Mouse (Mus musculus) layer of hippocampus, adult 9-11 months (tissue): Measurements from ENCODE around the gene Lclat1.

ENCODE experiments used
- DNase-seq: peaks from one replicate; pipeline ENCODE4 v3.0.0; 2022

Lclat1 gene

DNA sequence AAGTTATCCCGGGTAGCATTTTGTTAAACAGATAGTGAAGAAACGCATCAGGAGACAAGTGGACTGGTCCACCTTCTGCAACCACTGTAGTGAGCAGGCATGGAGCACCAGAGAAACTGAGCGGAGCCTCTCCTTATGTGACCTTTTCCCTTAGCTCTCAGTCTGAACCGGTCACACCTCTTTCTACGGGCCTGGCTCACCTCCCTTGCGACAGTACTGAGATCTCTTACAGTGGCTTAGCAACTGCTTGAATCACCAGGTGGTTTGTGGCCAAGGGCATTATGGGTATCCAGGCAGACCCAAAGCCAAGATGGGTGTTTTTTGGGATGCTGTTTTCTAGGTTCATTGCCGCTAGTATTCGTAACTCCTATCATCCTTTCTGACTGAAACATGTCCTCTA lies 16.4 kb upstream of the Lclat1 start:
- no peak for DNase-seq

DNA sequence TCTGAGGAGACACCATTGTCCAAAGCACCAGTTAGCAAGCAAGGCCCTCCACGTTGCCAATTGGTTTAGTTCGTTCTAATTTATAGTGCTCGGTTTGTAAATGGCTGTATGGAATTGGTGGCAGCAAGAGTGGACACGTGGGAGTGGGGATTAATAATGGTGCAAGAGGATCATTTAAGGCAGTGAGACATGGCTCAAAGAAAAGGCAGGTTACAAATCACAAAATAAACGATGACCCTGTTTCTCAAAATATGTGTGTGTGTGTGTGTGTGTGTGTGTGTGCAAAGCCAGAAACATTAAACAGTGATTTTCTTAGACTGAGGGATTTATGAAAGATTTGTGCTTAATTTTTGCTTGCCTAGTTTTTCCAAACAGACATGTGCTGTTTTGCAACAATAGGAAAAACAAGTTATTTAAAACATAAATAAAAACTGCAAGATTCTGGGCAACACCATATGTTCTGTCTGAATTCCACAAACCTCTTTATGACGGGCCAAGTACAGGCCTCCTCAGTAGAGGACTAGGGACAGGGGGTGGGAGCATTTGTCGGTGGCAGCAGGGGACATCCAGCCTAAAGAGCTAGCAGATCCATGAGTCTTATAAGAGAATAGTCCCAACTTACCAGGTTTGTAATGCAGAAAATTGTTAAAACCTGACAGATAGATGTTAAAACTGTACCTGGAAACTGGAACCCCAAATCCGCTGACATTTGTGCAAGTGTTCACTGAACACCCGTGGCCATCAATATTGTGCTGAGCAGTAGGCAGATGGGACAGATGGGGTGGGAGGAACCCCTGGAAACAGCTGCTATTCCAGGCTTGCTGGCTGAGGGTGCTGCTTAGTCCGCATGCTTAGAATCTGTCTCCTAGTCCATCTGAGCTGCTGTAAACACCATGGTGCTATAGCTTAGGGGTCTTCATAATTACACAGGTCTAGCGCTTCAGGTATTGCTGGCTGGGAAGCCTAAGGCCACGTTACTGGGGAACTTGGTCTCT lies 15.4 kb upstream of the Lclat1 start:
- no peak for DNase-seq

DNA sequence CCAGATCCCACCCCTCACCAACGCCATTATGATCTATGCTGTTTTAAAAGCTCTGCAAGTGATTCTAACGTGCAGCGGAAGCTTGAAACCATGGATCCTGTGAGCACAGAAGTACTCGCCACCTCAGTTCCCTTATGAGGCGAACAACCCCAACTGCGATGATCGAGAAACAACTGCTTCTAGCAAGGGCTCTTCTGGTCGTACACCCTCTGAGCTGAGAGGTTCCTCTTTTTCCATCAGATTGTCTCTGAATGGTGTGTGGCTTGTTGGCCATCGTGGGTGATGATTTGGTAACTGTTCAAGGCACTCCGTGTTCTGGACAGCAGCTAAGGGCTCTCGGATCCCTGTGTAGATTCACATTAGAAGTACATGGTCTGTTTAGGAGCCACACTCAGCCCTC lies 12.7 kb upstream of the Lclat1 start:
- no peak for DNase-seq

DNA sequence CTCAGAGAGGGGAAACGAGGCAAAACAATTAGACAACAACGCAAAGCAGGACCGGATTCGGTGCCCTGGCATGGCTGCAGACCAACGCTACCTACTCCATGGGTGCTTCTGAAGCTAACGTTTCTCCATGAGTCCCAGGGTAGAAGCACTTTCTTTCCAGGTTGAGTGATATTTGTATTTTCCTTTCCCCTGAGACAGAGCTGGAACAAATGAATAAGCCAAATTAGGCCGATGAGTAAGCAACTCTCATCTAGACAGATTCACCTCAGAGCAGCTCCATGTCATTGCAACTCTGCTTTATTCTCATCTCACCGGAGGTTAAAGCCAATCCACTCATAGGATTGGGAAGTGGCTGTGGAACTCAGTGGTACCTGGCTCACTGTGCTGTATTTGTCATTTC lies 12.2 kb upstream of the Lclat1 start:
- no peak for DNase-seq

DNA sequence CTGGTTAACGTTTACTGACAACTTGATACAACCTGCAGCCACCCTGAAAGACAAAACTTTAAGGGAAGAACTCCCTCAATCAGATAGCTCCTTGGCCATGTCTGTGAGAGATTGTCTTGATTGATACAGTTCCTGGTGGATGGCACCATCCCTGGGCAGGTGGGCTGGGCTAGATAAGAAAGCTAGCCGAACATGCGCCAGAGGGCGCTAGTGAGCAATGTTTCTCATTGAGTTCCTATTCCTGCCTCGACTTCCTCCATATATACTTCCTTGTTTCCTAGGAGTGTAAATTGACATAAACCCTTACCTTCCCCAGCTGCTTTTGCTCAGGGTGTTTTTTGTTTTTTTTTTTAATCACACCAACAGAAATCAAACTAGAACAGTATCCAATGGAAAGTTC lies 11.3 kb upstream of the Lclat1 start:
- peak; percentile 20 for DNase-seq

DNA sequence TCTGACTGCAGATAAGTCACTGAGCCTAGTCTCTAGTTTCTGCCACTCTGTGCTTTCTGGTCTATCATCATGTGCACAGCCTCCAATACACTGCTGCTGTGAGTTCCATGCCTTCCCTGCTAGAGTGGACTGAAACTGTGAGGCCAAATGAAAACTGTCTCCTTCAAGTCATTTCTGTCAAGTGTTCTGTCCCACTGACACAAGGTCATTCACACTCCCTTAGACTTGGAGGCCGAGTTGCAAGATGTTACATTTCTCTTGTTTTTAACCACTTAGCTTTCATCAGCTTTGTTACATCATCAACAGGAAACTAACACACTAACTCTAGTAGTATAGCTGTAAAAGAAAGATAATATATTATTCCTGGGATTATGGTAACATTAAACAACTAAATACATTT lies 9.1 kb upstream of the Lclat1 start:
- DNase-seq, result no peak

DNA sequence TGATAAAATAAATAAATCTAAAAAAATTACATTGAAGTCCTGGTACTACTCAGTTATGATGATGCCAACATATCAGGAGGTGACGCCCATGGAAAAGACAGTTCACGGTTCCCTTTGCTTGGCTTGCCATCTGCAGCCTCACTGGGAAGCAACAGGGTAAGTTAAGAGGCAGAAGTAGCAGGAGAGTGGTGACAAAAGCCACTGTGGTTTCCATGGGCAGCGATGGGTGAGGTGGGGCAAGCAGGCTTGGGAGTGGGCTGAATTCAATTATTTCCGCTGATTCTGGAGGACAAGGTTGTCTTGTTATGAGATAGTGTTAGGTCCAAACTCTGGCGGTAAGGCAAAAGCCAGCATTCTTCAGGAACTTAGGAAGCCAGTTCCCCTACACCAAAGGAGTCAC lies 7.4 kb upstream of the Lclat1 start:
- no peak for DNase-seq

DNA sequence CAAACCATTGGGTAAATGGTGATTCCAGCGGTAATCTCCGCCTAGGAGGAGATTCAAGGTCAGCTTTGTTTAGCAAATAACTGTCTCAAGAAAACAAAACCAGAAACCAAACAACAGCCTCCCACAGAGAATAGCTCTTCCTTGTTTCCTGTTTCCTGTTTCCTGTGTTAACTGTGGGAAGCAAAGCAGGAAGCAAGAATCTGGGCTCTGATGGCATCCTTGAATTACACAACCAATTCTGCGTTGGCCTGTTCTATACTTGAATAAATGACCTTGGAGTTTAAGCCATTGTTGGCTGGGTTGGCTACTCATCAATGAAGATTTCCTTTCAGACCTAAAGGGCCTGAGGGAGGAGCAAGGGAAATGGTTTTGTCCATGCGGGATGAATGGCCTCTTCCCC lies 5.2 kb upstream of the Lclat1 start:
- no peak for DNase-seq

DNA sequence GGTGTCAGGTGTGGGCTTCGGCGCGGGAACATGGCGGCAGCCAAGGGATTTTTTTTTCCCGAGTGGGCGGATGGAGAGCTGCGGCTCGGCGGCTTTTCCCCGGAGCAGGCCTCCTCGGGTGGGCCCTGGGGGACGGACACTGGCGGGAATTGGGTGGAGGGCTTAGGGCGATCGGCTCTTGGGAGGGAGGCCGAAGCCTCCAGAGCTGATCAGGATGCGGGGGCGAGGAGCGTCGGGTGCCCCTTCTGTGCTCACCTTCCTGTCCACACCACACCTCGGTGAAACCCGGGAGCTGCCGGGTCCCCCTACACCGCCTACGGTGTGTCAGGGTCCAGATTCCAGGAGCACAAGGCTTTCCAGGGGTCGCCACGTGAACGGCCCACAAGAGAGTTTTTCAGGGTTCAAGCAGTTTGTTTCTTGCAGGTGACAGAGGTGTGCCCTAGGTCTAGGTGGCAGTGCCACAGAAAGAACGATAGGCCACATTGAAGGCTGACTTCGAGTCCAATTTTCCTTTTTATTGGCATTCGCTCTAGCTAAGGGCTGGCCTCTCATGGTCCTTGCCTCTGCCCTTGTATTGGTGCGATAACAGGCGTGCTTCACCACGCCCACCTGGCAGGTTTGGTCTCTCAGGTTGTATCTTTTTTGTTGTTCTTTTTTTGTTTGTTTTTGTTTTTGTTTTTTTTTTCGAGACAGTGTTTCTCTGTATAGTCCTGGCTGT lies 544 bp downstream of the Lclat1 start:
- DNase-seq, result no peak

DNA sequence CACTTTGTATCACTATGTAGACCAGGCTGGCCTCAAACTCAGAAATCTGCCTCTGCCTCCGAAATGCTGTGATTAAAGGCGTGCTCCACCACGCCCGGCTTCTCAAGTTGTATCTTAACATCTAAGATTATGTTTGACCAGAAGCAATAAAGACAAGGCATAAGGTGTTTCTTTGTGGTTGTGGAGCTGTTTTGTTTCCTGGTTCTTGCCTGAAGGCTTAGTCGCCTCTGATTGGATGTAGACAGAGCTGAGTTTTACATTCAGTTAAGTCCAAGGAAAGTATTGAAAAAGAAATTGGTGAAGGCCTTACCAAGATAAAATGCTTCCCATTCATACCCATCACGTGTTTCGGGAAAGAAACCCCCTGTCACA lies 1.1 kb downstream of the Lclat1 start:
- no peak for DNase-seq

DNA sequence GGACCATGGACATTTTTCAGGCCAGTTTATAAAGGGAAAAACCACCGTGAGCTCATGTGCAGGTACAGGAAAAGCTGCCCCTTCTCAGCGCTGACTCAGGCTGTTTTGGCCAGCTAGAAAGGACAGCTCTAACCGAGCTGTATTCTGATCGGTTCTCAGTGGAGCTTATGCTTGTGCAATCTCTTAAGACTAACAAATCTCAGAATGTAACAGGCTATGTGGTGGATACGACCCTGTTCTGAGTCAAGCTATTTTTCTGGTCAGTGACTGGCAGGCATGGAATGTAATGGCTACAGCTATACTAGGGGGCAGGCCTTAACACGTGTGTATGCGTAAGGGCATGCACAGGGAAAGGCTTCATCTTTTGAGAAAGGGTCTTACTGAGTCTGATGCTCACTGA lies 4.3 kb downstream of the Lclat1 start:
- DNase-seq, result no peak

DNA sequence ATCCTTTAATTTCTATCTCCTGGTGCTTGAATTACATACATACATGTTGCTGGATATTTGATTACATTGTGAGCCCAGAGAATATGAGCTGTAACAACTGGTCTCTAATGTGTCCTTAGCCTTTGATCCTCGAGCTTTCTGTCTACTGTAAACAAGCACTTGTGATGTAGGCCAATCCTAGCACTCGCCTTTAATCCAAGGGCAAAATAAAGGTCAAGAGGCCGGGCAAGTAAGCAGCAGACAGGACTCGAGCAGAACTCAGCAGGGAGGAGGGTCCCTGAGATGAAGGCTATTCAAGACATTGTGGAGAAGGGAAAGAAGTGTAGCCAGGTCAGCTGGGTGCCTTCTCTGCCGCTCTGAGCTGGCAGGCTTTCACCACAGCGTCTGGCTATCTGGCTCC lies 4.8 kb downstream of the Lclat1 start:
- DNase-seq, result no peak

DNA sequence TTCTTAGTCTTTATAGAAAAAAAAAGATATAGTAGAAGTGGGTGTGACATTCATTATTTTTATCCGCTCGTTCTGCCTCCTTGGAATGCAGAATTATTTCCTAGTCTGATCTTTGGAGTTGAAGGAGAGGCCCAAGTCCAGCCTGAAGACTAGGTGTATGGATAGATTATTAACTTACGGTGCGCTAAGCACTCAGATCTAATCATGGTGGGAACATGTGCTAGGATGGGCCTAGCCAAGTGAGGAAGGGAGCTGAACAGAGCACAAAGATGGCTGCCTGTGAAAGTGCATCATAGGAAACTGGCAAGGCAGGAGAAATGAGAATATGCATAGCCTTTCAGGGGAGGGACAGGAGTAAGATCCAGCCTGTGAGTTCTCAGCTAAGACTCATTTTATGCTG lies 5.4 kb downstream of the Lclat1 start:
- no peak for DNase-seq

DNA sequence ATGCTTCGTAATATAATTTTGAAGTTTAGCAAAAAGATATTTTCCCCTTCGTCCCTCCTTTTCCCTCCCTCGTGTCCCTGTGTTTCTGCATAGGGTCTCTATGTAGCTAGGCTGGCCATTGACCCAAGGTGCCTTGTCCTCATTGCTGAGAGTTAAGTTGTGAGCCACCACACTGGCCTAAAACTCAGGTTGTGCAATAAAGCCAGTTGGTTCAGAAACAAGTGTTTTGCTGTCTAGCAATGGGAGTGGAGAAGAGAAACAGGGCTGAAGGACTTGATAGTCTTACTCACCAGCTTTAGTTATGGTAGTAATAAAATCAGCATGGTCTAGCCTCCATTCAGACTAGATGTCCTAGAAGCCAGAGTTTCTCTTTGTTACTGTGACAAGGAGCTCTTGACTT lies 10.3 kb downstream of the Lclat1 start:
- no peak for DNase-seq

DNA sequence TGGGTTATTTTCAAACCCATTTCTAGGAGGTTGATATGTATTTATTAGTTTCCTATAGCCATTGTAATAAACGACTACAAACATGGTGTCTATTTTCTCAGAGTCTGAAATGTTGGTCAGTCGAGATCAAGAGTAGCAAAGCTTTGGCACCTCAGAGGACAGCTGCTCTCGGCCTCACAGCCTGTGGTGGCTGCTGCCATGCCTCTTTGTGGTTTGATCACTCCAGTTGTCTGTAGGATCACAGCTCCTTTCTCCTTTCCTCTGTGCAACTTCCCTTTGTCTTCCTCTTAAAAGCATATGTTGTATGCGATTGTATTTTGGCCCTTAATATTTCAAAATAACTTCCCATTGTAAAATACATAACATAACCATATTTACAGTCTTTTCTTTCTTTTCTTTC lies 10.9 kb downstream of the Lclat1 start:
- no peak for DNase-seq

DNA sequence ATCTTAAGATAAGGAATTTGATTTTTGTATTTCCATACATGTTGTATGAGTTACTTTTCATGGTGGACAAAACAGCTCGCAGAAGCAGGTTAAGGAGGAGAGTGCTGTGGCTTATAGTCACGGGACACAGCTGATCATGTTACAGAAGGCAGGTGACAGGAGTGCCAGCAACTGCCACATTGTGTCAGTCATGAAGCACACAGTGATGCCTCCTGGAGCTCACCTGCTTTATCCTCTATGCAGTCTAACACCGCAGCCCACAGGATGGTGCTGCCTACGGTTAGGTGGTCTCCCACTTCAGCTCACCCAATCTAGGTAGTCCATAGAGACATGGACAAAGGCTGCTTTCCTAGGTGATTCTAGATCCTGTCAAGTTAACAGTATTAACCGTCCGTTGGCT lies 11.4 kb downstream of the Lclat1 start:
- DNase-seq, result no peak

DNA sequence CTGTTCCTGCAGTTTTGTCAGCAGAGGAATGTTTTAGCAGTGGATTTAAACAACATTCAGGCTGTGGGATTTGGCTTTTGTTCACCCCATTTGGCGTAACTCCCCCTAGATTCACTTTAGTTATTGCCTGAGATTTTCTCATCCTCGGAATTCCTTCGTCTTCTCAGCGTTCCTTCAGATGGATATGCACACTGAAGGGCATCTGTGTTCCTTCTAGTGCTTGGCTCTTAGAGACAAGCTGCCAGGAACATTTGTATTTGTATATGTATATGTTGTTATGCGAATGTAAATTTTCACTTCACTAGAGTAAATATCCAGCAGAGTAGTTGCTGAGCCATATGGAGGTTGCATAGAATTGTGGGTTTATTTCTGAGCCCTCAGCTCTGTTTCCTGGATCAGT lies 12.8 kb downstream of the Lclat1 start:
- no peak for DNase-seq

DNA sequence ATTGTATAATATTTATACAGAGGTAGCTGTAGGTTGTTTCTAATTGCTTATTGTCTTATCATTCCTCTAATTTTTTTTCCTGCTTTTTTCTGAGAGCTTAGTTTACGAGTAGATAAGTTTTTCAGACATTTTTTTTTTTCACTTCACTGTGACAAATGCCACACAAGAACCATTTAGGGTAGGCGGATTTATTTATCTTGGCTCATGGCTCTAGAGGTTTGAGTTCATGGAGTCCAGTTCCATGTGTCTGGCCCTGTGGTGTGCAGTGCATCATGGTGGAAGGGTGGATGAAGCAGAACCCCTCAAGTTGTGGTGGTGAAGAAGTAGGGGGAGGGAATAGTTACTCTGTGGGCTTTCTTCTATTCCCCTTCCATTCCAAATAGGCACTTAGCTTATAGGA lies 13.9 kb downstream of the Lclat1 start:
- DNase-seq, result no peak

DNA sequence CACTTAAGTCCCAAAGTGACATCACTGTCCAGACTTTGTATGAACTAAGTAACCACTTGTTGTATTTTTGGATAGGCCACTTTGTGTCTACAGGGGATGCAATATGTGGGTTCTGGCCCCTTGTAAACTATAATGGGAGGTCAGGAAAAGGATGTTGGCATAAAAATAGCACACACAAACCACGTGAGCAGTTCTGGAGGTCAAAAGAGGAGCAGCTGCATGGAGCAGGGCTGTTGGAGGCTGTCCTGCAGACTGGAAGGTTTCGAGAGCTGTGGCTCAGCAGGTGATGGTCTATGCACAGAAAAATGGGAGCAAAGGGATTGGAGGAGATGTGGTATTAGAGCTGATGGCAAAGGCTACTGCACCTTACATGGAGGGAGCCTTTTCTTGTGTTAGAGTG lies 18.6 kb downstream of the Lclat1 start:
- DNase-seq, result no peak

DNA sequence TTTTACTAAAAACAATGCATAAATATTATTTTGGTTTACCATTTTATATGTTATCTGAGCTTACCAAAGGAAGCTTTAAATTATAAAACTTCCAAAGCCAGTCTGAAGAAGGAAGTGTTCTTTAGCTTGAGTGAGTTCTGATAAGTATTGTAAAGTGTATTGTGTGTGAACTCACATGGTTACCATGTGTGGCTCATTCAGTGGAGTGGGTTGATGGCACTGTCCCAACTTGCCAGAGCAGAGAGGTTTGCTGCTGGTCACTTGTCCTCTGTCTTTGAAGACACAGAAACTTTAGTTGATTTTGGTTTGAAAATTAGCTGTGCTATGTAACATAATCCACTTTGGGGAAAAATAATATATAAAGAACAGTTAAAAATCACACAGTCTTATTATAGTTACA lies 19.1 kb downstream of the Lclat1 start:
- no peak for DNase-seq

DNA sequence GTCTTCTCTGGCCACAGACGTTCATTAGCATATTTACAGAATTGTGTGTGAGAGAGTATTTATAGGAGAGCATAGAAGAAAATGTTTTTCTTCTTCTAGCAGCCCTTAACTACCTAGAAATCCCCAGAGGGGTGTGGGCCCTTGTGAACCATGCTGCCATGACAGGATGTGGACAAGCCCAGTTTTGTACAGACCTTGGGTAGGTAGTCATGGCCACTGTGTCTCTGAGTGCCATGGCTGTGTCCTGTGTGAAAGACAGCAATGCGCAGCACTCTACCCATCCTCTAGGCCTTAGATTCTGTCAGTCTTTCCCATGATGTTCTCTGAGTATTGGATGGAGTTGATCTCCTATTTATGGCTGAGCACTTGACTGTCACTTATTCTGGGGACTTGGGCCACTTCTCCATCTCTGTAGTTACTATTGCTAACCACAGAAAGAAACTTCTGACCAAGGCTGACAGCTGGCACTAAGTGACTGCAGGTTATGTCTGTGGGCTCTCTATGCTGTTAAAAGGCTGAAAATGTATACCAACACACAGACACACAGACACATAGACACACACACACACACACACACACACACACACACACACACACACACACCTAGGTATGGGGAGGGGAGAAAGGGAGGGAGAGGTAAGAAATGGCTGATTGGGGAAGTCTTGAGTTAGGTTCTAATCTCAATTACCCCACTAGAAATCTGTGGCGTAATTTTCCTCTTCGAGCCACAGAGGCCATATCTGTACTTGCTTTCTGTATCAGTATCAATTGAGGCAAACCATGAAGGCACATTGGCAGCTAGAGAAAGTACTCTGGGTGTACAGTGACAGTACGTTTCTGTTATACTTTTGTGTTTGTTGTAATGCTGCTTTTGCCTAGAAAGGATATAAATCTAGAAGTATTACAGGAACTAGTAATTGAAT lies 29.0 kb downstream of the Lclat1 start:
- DNase-seq, result no peak

DNA sequence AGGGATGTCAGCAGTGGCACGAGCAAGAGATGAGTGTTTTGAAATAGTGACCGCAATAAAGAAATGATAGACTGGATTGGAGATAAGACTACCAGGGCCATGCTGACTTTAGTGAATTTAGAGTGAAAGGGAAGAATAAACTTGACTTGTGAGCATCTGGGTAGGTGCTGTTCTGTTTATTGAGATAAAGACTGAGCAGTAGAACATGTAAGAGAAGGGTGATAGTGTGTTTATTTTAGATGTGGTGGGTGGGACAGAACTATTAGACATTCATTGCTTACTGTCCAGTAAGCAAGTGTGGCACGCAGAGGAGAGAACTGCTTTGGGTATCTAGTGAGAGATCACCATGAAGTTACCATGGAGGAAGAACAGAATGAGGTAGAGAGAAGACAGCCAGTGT lies 30.4 kb downstream of the Lclat1 start:
- DNase-seq, result no peak

DNA sequence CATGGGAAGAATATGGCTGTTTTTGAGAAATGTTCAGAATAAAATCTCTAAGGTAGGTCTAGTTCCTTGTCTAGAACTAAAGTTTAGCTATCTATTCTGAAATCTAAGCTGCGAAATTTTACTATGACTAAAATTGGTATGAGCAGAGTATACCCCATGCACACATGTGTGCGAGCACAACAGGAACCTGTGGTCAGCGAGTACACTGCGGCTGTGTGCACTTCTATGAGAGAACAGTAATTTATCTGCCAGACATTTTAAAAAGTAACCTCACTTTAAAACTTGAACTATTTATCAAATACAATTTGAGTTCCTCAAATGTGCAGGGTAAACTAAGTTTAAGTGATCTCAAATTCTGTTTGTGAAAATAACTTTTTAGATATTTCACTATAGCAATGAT lies 34.2 kb downstream of the Lclat1 start:
- no peak for DNase-seq
